21 mouse cellular contexts compared by ENCODE assay signal in the genomic region with DNA sequence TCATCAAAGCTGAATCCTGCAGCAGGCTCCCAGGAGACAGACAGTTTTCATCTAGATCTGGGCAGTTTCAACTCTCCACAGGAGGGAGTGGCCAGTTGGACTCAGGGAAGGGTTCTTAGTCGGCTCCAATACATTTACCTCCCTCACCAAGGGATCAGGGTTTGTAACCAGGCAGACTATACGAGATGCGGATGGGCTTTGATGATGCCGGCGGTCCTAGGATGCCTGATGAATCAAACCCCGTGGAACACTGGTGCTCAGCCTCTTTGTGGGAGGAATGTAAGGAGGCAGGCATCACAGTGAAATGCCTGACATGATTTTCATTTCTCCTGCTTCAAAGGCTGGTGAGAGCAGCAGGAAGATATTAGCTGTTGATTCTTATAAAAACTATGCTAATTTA.
DNase-seq lines count a peak whose midpoint lies in the region; ATAC-seq and TF ChIP-seq lines count a peak whose summit lies in the region.
"Had no signal": no experiment of that assay in that cellular context is flagged by ENCODE, and none has a peak within 500 bp of the region (broad histone marks: within the 10 kb centered on the region; RNA-seq: fewer than 3 reads in every experiment).

No protein-coding gene starts in this region.

- TF ChIP-seq CTCF in brain, embryonic 14.5 days (IDR thresholded peaks at IDR 0.05; ENCODE audit: borderline replicate concordance, extremely low read depth, insufficient read depth, insufficient read length), result no peak

- peak overlapping the region; percentile 25; the same call in 1 of the 2 replicates for H3K27ac ChIP-seq in heart, embryonic 16.5 days (ENCODE audit: low read length)
- no peak overlapping the region for H3K27ac ChIP-seq in heart, embryonic 10.5 days
- H3K27ac ChIP-seq in midbrain, embryonic 12.5 days (replicated peaks), result peak overlapping the region; percentile 54; the same call in 1 of the 2 replicates
- no peak overlapping the region for H3K27ac ChIP-seq in liver, embryonic 11.5 days (ENCODE audit: low read depth, low read length)
- H3K27ac ChIP-seq: limb, embryonic 15.5 days; stomach, embryonic 15.5 days had no signal

- peaks cover 41% of the 10 kb centered on the region for H3K4me1 ChIP-seq in heart, embryonic 16.5 days (ENCODE audit: control insufficient read depth, insufficient read depth, low read length)
- H3K4me1 ChIP-seq in heart, embryonic 10.5 days, result peaks cover 26% of the 10 kb centered on the region
- H3K4me1 ChIP-seq in midbrain, embryonic 12.5 days, result peaks cover 14% of the 10 kb centered on the region
- no peaks in the 10 kb centered on the region for H3K4me1 ChIP-seq in liver, embryonic 11.5 days (replicated peaks; ENCODE audit: control insufficient read depth, insufficient read depth, low read length)

- no peaks in the 10 kb centered on the region; the same call in 1 of the 2 replicates for H3K36me3 ChIP-seq in heart, embryonic 16.5 days (ENCODE audit: control insufficient read depth, insufficient read depth)
- peaks cover 3% of the 10 kb centered on the region for H3K36me3 ChIP-seq in heart, embryonic 10.5 days
- H3K36me3 ChIP-seq in midbrain, embryonic 12.5 days, result peaks cover 2% of the 10 kb centered on the region
- H3K36me3 ChIP-seq in liver, embryonic 11.5 days (ENCODE audit: control insufficient read depth, insufficient read depth, low read length), result no peaks in the 10 kb centered on the region
- H3K36me3 ChIP-seq: stomach, embryonic 15.5 days had no signal

- peak; percentile 26 for DNase-seq in embryo, embryonic 11 days
- no peak for DNase-seq in embryo, embryonic 10.5 days (ENCODE audit: low spot score)
- DNase-seq in heart, embryonic 10.5 days (ENCODE audit: low spot score), result no peak
- DNase-seq in brain, embryonic 14.5 days (ENCODE audit: low read depth), result peak; percentile 67
- DNase-seq in left cerebral cortex, postnatal 25 days (ENCODE audit: low spot score in 2 of 2), result no peak
- no peak for DNase-seq in liver, embryonic 11.5 days (ENCODE audit: low spot score)
- DNase-seq: adrenal gland, postnatal 10 days; cerebellum, adult 18-20 months; cerebellum, postnatal 36 days; heart, postnatal 10 days; kidney, adult 9 months; kidney, postnatal 36 days; liver, postnatal 0 days; lung, postnatal 14 days; spleen, adult 18-20 months; thymus, adult 2 months had no signal

- intact Hi-C loops in left cerebral cortex, postnatal 25 days (cut with DNase I), result no loop called here

- H3K4me3 ChIP-seq in heart, embryonic 16.5 days (ENCODE audit: low read length), result no peak overlapping the region
- no peak overlapping the region for H3K4me3 ChIP-seq in heart, embryonic 10.5 days
- no peak overlapping the region for H3K4me3 ChIP-seq in midbrain, embryonic 12.5 days
- no peak overlapping the region for H3K4me3 ChIP-seq in liver, embryonic 11.5 days (ENCODE audit: low read depth, low read length)
- H3K4me3 ChIP-seq: limb, embryonic 15.5 days; stomach, embryonic 15.5 days had no signal

- no peak overlapping the region for H3K9ac ChIP-seq in heart, embryonic 16.5 days (ENCODE audit: low read length)
- no peak overlapping the region for H3K9ac ChIP-seq in midbrain, embryonic 12.5 days (replicated peaks)
- no peak overlapping the region for H3K9ac ChIP-seq in liver, embryonic 11.5 days (ENCODE audit: low read depth, low read length)
- H3K9ac ChIP-seq: limb, embryonic 15.5 days; liver, postnatal 0 days; stomach, embryonic 15.5 days had no signal

- ATAC-seq in heart, embryonic 16.5 days (replicated peaks; ENCODE audit: extremely low read depth, insufficient read depth, low FRiP score), result no peak
- peak; percentile 62; the same call in 1 of the 2 replicates for ATAC-seq in midbrain, embryonic 12.5 days (ENCODE audit: low FRiP score, low read depth)
- no peak for ATAC-seq in liver, embryonic 11.5 days (replicated peaks; ENCODE audit: low FRiP score)
- ATAC-seq: inflammation-experienced regulatory T-cells, adult 6 months; liver, postnatal 0 days had no signal

- no peaks in the 10 kb centered on the region for H3K27me3 ChIP-seq in heart, embryonic 16.5 days (ENCODE audit: control insufficient read depth, insufficient read depth, low read length)
- no peaks in the 10 kb centered on the region for H3K27me3 ChIP-seq in heart, embryonic 10.5 days (ENCODE audit: insufficient read depth, poor library complexity, severe bottlenecking)
- no peaks in the 10 kb centered on the region for H3K27me3 ChIP-seq in midbrain, embryonic 12.5 days
- no peaks in the 10 kb centered on the region for H3K27me3 ChIP-seq in liver, embryonic 11.5 days (replicated peaks; ENCODE audit: control insufficient read depth, insufficient read depth, low read length)
- H3K27me3 ChIP-seq: limb, embryonic 15.5 days; stomach, embryonic 15.5 days had no signal

- H3K4me2 ChIP-seq in heart, embryonic 16.5 days (ENCODE audit: low read depth, low read length), result no peak overlapping the region
- no peak overlapping the region for H3K4me2 ChIP-seq in midbrain, embryonic 12.5 days (replicated peaks)
- H3K4me2 ChIP-seq in liver, embryonic 11.5 days, result no peak overlapping the region
- H3K4me2 ChIP-seq: limb, embryonic 15.5 days; stomach, embryonic 15.5 days had no signal

- no peaks in the 10 kb centered on the region for H3K9me3 ChIP-seq in heart, embryonic 16.5 days (replicated peaks; ENCODE audit: control insufficient read depth, low read length)
- H3K9me3 ChIP-seq in heart, embryonic 10.5 days, result no peaks in the 10 kb centered on the region
- 0 out of 2 replicates have a peak, but pooled peaks cover 1% of the 10 kb centered on the region for H3K9me3 ChIP-seq in midbrain, embryonic 12.5 days
- no peaks in the 10 kb centered on the region; the same call in 1 of the 2 replicates for H3K9me3 ChIP-seq in liver, embryonic 11.5 days (ENCODE audit: control insufficient read depth, low read length)
- H3K9me3 ChIP-seq: stomach, embryonic 15.5 days had no signal

- no peak for TF ChIP-seq POLR2A in brain, embryonic 14.5 days (IDR thresholded peaks at IDR 0.05; ENCODE audit: borderline replicate concordance, extremely low read depth, insufficient read depth, insufficient read length, poor library complexity, severe bottlenecking)

- WGBS in heart, embryonic 16.5 days, result 60% methylated on average over 6 of the region's 6 CpGs
- WGBS in heart, embryonic 10.5 days, result 66% methylated on average over 6 of the region's 6 CpGs
- WGBS in midbrain, embryonic 12.5 days, result 41% methylated on average over 6 of the region's 6 CpGs
- WGBS in liver, embryonic 11.5 days, result 69% methylated on average over 6 of the region's 6 CpGs

Comparison
In these comparisons a context has a peak if more than half of its experiments do, and no peak if none do; other contexts are left out.
1. DNase-seq: peak in embryo, embryonic 11 days (single experiment) and brain, embryonic 14.5 days (single experiment); none in embryo, embryonic 10.5 days (single experiment), heart, embryonic 10.5 days (single experiment), left cerebral cortex, postnatal 25 days (0 of 2) and liver, embryonic 11.5 days (single experiment).
2. H3K27ac ChIP-seq: peak in heart, embryonic 16.5 days (single experiment) and midbrain, embryonic 12.5 days (single experiment); none in heart, embryonic 10.5 days (single experiment) and liver, embryonic 11.5 days (single experiment).